Mouse (Mus musculus): Measurements from ENCODE around the gene Aak1. TPM values are rescaled to one million over a fixed set of nuclear protein-coding genes. Genes with fewer than 3 reads are reported as not detected.

Gene Aak1
- polyA plus RNA-seq, 1 experiment from 2014 or later = 43.9 TPM

DNA sequence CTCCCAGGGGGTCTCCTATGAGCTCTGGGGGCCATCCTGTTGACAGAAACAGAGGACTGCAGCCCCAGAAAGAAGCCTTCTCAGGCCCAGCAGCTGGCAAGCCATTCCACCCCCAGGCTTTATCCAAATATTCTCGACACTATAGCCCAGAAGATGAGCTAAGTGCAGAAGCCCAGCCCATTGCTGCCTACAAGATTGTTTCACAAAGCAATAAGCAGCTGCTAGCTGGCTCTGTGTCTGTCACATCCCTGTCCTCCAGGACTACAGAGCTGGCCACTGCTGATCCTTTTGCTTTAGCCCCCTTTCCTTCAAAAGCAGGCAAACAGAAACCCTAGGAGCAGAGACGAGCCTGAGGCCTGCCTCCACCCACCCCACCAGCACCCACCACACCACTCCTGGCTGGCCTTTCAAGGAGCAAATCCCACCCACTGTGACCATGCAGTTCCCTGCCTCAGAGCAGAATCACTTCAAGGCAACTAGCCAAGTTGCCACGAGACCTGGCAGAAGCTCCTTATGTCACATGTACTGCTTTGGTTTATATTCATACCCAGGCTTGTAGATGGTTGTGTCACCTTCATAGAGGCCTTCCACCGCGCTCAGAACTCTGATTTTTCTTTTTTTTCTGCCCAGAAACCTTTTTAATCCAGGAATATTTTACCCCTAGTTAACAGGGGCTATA is 147.5 kb downstream of the Aak1 start:
- no peak overlapping the region for H3K9ac ChIP-seq (replicated peaks; ENCODE audit: low read length)
- no peak overlapping the region for H3K27ac ChIP-seq (replicated peaks; ENCODE audit: low read depth, low read length)
- no peak for DNase-seq
- H3K9me3 ChIP-seq (ENCODE audit: control insufficient read depth, low read length) = no peaks in the 10 kb centered on the region
- ATAC-seq (ENCODE audit: low FRiP score, low TSS enrichment) = no peak
- H3K27me3 ChIP-seq (ENCODE audit: control insufficient read depth, insufficient read depth, low read length) = no peaks in the 10 kb centered on the region
- H3K4me3 ChIP-seq (replicated peaks; ENCODE audit: low read depth, low read length) = no peak overlapping the region
- H3K4me1 ChIP-seq (ENCODE audit: control insufficient read depth, insufficient read depth, low read length) = no peaks in the 10 kb centered on the region
- H3K4me2 ChIP-seq (ENCODE audit: low read length) = no peak overlapping the region
- 91% methylated on average over 5 of the region's 5 CpGs for WGBS
- H3K36me3 ChIP-seq (ENCODE audit: control insufficient read depth, insufficient read depth, low read length) = peaks cover 21% of the 10 kb centered on the region

DNA sequence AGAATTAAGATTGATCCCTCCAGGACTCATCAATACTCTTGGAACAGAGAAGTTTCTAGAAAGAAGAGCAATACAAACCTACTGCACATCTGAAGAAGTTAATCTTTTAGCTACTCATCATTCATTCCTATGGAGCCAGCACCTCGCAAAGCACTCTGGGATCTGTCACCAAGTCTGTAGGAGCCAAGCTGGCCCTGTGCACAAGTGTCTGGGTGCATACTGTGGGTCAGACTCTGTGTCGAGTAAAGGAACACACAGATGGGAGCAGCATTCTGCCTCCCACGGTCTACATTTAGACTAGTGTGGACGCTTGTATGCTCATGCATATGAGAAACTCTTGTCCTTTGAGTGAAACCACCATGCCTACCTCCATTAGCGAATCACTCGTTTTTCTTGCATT is 148.0 kb downstream of the Aak1 start:
- ATAC-seq (ENCODE audit: low FRiP score, low TSS enrichment) (no peak), DNase-seq (no peak)
- Histone ChIP-seq H3K4me3 (replicated peaks; ENCODE audit: low read depth, low read length) (no peak overlapping the region), H3K36me3 (ENCODE audit: control insufficient read depth, insufficient read depth, low read length) (peaks cover 21% of the 10 kb centered on the region), H3K27me3 (ENCODE audit: control insufficient read depth, insufficient read depth, low read length) (no peaks in the 10 kb centered on the region), H3K4me2 (ENCODE audit: low read length) (no peak overlapping the region), H3K4me1 (ENCODE audit: control insufficient read depth, insufficient read depth, low read length) (no peaks in the 10 kb centered on the region), H3K9me3 (ENCODE audit: control insufficient read depth, low read length) (no peaks in the 10 kb centered on the region), H3K27ac (replicated peaks; ENCODE audit: low read depth, low read length) (no peak overlapping the region), H3K9ac (replicated peaks; ENCODE audit: low read length) (no peak overlapping the region)
- WGBS = 94% methylated on average over 6 of the region's 6 CpGs

DNA sequence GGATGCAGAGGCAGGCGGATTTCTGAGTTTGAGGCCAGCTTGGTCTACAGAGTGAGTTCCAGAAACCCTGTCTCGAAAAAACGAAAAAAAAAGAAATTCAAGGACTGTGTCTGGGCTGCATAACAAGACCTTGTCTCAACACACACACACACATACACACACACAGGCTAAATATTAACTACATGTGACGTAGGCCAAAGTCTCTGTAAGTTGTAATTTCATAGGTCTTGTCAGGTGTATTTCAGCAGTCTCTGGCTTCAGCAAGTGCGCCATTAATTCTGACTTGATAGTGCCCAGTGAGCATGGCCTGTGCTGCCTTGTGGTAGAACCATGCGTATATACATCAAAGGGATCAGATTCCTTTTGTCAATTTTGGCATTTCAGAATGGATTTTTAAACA is 152.7 kb downstream of the Aak1 start:
- Histone ChIP-seq H3K27me3 (ENCODE audit: control insufficient read depth, insufficient read depth, low read length) (no peaks in the 10 kb centered on the region), H3K36me3 (ENCODE audit: control insufficient read depth, insufficient read depth, low read length) (peaks cover 12% of the 10 kb centered on the region), H3K4me3 (replicated peaks; ENCODE audit: low read depth, low read length) (no peak overlapping the region), H3K4me2 (ENCODE audit: low read length) (no peak overlapping the region), H3K27ac (replicated peaks; ENCODE audit: low read depth, low read length) (no peak overlapping the region), H3K4me1 (ENCODE audit: control insufficient read depth, insufficient read depth, low read length) (no peaks in the 10 kb centered on the region), H3K9me3 (ENCODE audit: control insufficient read depth, low read length) (no peaks in the 10 kb centered on the region), H3K9ac (replicated peaks; ENCODE audit: low read length) (no peak overlapping the region)
- WGBS = 94% methylated on average over 6 of the region's 6 CpGs
- no peak for ATAC-seq (ENCODE audit: low FRiP score, low TSS enrichment)
- DNase-seq = no peak

DNA sequence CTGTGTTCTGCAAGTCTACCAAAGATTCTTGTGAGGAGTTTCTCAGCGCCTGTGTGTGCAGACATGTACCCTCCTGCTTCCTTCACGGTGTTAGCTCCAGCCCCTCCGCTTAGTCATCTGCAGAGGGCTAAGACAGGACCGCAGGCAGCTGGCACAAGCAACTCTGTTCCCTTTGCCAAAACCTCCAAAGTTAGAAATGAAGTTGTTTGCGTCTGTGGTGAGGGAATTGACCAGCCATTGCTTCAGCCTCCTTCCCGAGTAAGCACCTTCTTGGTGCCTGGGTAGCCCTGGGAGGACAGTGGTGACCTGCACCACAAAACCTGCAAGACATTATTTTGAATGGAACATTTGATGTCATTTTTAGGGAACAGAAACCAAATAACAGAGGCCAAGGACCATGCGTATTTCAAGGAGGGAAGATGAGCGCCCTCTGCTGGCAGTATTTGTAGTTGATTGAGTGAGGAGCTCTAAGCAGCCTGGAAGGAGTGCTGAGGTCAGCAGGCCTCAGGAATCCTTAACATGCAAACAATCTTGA is 153.3 kb downstream of the Aak1 start:
- Histone ChIP-seq H3K9ac (replicated peaks; ENCODE audit: low read length) (no peak overlapping the region), H3K4me3 (replicated peaks; ENCODE audit: low read depth, low read length) (no peak overlapping the region), H3K4me2 (ENCODE audit: low read length) (no peak overlapping the region), H3K36me3 (ENCODE audit: control insufficient read depth, insufficient read depth, low read length) (peaks cover 6% of the 10 kb centered on the region), H3K27me3 (ENCODE audit: control insufficient read depth, insufficient read depth, low read length) (no peaks in the 10 kb centered on the region), H3K4me1 (ENCODE audit: control insufficient read depth, insufficient read depth, low read length) (no peaks in the 10 kb centered on the region), H3K27ac (replicated peaks; ENCODE audit: low read depth, low read length) (no peak overlapping the region), H3K9me3 (ENCODE audit: control insufficient read depth, low read length) (no peaks in the 10 kb centered on the region)
- DNase-seq (peak; percentile 92), ATAC-seq (ENCODE audit: low FRiP score, low TSS enrichment) (no peak)
- WGBS = 49% methylated on average over 8 of the region's 8 CpGs

DNA sequence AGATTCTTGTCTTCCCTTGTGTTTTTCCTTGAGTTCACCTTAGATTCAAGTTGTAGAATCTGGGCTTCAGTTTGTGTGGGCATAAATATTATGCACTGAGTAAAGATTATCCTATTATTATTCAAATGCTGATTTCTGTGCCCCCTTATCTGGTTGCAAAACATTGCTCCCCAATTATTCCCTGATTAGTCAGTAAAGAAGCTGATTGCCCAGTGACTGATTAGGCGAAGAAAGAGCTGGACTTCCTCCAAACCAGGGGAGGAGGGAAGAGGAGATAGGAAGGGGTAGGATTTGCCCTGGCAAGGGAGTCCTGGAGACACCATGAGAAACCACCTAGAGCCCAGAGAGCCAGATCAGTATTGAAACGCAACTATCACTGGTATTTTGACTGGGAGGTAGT is 154.8 kb downstream of the Aak1 start:
- 60% methylated on average over 2 of the region's 2 CpGs for WGBS
- Histone ChIP-seq H3K4me1 (ENCODE audit: control insufficient read depth, insufficient read depth, low read length) (0 out of 2 replicates have a peak, but pooled peaks cover under 1% of the 10 kb centered on the region), H3K9ac (replicated peaks; ENCODE audit: low read length) (no peak overlapping the region), H3K4me3 (replicated peaks; ENCODE audit: low read depth, low read length) (no peak overlapping the region), H3K27me3 (ENCODE audit: control insufficient read depth, insufficient read depth, low read length) (no peaks in the 10 kb centered on the region), H3K36me3 (ENCODE audit: control insufficient read depth, insufficient read depth, low read length) (no peaks in the 10 kb centered on the region), H3K9me3 (ENCODE audit: control insufficient read depth, low read length) (no peaks in the 10 kb centered on the region), H3K27ac (replicated peaks; ENCODE audit: low read depth, low read length) (no peak overlapping the region), H3K4me2 (ENCODE audit: low read length) (no peak overlapping the region)
- ATAC-seq (ENCODE audit: low FRiP score, low TSS enrichment) (no peak), DNase-seq (no peak)

DNA sequence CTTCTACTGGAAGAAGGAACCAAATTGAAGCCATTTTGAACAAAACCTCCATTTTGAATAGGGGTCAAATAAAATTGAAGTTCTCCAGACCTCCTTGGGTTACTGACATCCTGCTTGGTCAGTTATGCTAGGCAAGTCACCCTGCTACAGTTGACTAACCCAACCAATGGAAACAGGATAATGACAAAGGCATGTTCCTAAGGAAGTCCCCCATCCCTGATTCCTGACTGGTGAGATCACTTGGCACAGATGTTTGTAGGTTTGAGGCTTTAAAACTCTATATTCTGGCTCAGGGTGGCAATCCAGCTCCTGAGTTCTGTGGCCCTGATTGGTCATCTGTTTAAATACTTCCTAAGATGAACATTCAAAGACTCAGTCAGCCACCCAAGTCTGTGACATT is 156.3 kb downstream of the Aak1 start:
- no peak overlapping the region for H3K27ac ChIP-seq (replicated peaks; ENCODE audit: low read depth, low read length)
- no peaks in the 10 kb centered on the region for H3K27me3 ChIP-seq (ENCODE audit: control insufficient read depth, insufficient read depth, low read length)
- H3K9me3 ChIP-seq (ENCODE audit: control insufficient read depth, low read length) = no peaks in the 10 kb centered on the region
- no peaks in the 10 kb centered on the region for H3K36me3 ChIP-seq (ENCODE audit: control insufficient read depth, insufficient read depth, low read length)
- no peak overlapping the region for H3K9ac ChIP-seq (replicated peaks; ENCODE audit: low read length)
- DNase-seq (no peak), ATAC-seq (ENCODE audit: low FRiP score, low TSS enrichment) (no peak)
- 0 out of 2 replicates have a peak, but pooled peaks cover 6% of the 10 kb centered on the region for H3K4me1 ChIP-seq (ENCODE audit: control insufficient read depth, insufficient read depth, low read length)
- H3K4me3 ChIP-seq (replicated peaks; ENCODE audit: low read depth, low read length) = no peak overlapping the region
- H3K4me2 ChIP-seq (ENCODE audit: low read length) = no peak overlapping the region

DNA sequence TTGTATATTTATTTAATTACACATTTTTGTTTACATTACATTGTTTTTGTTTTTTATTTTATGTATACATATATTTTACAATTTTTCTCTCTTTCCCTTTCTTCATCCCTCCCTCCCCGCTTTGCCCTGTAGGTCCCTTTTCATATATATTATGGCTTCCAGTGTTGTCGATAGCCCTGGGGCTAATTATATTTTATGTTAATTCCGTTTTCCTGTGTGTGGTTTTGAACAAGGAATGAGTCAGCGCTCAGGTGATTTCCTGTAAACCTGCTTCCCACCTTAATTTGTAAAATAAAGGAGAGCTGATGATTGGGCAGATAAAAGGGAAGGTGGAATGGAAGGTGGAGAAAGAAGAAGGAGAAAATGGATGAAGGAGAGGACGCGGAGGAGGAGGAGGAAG is 159.6 kb downstream of the Aak1 start, which contains the start of gene Nfu1:
TSS of gene Nfu1 (plus strand) at position 350 of the 400 bp plus-strand sequence.
- no peak for DNase-seq

DNA sequence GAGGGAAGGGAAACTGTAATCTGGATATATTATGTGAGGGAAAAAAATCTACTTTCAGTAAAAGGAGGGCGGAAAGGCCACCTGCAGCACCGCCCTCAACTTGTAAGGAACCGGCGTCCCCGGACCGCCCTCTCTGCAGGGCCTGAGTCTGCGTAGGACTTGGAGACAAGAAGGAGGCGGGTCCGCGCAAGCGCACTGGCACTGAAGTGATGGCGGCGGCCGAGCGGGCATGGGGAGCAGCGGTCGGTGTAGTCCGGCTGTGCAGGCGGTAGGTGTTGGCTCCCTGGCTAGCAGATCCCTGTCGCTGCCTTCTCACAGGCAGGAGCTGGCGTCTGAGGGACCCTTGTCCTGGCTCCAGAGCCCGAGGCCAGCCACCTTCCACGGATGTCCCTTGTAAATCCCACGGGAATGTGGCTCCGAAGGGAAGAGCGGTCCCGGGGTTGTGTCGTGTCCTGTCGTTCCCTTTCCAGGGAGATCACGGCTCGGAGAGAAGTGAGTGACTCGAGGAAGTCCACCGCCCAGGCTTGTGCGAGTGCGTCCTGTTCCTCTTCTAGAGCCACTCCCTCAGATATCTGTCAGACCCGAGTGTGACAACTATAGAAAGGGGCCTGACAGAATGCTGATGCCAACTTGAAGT is 160.5 kb downstream of the Aak1 start:
- no peaks in the 10 kb centered on the region for H3K27me3 ChIP-seq (ENCODE audit: control insufficient read depth, insufficient read depth, low read length)
- H3K9ac ChIP-seq (replicated peaks; ENCODE audit: low read length) = peak overlapping the region; percentile 95
- H3K4me3 ChIP-seq (replicated peaks; ENCODE audit: low read depth, low read length) = peak overlapping the region; percentile 88
- 0 out of 2 replicates have a peak, but pooled peaks cover 8% of the 10 kb centered on the region for H3K4me1 ChIP-seq (ENCODE audit: control insufficient read depth, insufficient read depth, low read length)
- H3K27ac ChIP-seq (replicated peaks; ENCODE audit: low read depth, low read length) = peak overlapping the region; percentile 85
- peaks cover 6% of the 10 kb centered on the region; the same call in 1 of the 2 replicates for H3K36me3 ChIP-seq (ENCODE audit: control insufficient read depth, insufficient read depth, low read length)
- DNase-seq (peak; percentile 97), ATAC-seq (ENCODE audit: low FRiP score, low TSS enrichment) (peak; percentile 94)
- WGBS = under 1% methylated on average over 36 of the region's 36 CpGs
- peak overlapping the region; percentile 66 for H3K4me2 ChIP-seq (ENCODE audit: low read length)
- no peaks in the 10 kb centered on the region for H3K9me3 ChIP-seq (ENCODE audit: control insufficient read depth, low read length)

More for the DNA sequence above, 159.6 kb downstream of the Aak1 start, which contains the start of gene Nfu1:
- Histone ChIP-seq H3K4me3 (replicated peaks; ENCODE audit: low read depth, low read length) (peak within 1 kb of the TSS; percentile 88), H3K27me3 (ENCODE audit: control insufficient read depth, insufficient read depth, low read length) (no peaks in the 10 kb centered on the region), H3K9me3 (ENCODE audit: control insufficient read depth, low read length) (no peaks in the 10 kb centered on the region), H3K4me2 (ENCODE audit: low read length) (peak within 1 kb of the TSS; percentile 66), H3K9ac (replicated peaks; ENCODE audit: low read length) (peak within 1 kb of the TSS; percentile 95), H3K4me1 (ENCODE audit: control insufficient read depth, insufficient read depth, low read length) (0 out of 2 replicates have a peak, but pooled peaks cover 8% of the 10 kb centered on the region), H3K36me3 (ENCODE audit: control insufficient read depth, insufficient read depth, low read length) (peaks cover 2% of the 10 kb centered on the region; the same call in 1 of the 2 replicates), H3K27ac (replicated peaks; ENCODE audit: low read depth, low read length) (peak within 1 kb of the TSS; percentile 85)
- WGBS = 81% methylated on average over 6 of the region's 6 CpGs
- no peak for ATAC-seq (ENCODE audit: low FRiP score, low TSS enrichment)
